Mouse (Mus musculus): ENCODE results near the gene Gm14685.
A peak's percentile ranks its signal among the peaks of the same experiment; 100 is the strongest.
"Not testable (repeated sequence)": the region's sequence is repeated elsewhere in the genome, so short reads cannot be mapped to it uniquely, and the experiment has no call there.

Gene Gm14685

DNA sequence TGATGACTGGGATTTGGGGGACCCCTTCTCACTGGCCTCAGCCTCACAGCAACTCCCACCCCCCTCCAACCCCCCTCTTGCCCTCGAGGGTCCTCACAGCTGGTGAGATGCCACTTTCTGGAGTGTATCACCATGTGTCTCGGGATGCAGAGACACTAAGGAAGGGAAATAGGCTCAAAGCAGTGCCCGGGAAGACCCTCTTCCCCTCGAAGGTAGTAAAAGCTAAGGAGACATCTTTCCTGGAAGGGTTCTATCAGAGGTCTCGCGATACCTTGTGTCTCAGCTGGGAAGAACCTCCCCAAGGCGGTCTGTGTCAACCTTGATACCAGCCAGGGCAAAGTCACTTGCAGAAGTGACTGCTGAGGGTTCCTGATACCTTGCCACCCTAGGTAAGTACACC is at the start of gene Gm14685:
Gene Gm14685 (plus strand): TSS at position 301 of the 400 bp plus-strand sequence.
- not testable (repeated sequence) for DNase-seq (ENCODE audit: low read depth)

- DNase-seq (ENCODE audit: low read depth), result peak; percentile 66
Measured at GRCm38 (mm10) chrX:73082267-73083055, 34.4 kb upstream of the Gm14685 start, which contains the start of gene Xlr4a. Gene Xlr4a, minus strand, starts transcription at chrX:73082478.

DNA sequence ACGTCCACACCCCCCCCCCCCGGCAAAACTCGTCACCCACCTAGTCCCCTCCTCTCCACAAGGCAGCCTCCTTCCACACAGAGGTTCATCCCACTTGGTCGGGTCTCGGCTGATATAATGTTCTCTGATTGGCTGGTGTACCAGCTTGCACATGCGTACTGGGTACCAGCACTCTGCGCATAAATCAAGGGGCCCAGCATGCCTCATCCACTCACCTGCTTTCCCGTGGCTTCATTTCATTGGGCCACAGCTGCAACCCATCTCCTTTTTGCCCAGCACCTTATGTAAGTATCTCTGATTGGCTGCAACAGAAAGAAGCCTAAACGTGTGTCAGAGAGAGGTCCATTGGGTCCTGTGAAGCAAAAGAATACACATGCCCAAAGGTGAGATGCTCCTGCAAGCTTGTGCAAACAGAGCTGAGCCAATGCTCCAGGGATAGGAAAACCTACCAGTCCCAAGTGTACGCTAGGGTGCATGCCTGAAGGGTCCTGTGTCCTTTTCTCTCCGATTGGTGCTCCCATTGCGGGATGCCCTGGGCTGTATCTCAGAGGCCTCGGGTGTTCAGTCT is 19.8 kb upstream of the Gm14685 start, which contains the start of gene Xlr3a:
Gene Xlr3a (minus strand): TSS at position 155 of the 568 bp plus-strand sequence.
- peak; percentile 1 for DNase-seq (ENCODE audit: low read depth)

DNA sequence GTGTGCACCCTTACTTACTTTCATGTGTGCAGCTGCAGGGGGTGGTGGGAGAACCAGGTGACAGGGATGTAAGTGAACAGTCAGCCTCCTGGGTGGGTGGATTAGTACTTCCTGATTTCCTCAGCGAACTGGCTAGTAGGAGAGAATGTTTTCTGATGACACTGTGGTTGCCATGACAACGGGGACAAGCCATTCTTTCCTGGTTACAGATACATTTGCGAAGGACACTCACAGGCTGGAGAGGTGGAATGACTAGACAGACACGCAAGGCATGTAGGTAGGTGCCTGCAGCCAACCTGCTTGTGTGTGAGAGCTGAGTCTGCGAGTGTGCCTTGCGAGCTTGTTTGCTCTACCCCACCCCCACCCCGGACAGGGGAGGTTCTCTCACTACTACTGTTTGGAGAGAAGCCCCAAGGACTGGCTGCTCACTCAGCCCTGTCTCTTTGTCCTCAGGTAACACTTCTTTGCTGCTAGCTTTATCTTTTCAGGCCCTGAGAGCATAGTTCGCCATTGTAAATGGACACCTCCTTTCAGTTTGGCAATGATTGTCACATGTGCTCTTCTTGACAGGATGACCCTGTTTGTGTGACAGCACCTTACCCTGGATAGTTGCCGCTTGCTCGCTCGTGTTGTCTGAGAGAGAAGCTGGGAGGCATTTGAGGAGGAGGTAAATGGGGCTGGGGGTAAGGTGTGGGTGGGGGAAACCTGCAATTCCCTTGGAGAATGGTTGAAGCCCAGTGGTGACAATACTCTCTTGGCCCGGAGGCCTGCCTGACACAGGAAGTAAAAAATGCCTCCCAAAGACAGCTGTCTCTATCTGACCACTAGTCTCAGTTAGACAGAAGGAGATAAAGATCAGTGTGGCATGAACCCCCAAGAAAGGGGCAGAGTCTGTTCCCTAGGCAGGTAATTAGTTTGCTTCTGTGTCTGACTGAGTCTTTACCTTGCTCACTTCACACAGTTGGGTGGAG is 6.3 kb downstream of the Gm14685 start:
- DNase-seq (ENCODE audit: low read depth), result not testable (repeated sequence)

DNA sequence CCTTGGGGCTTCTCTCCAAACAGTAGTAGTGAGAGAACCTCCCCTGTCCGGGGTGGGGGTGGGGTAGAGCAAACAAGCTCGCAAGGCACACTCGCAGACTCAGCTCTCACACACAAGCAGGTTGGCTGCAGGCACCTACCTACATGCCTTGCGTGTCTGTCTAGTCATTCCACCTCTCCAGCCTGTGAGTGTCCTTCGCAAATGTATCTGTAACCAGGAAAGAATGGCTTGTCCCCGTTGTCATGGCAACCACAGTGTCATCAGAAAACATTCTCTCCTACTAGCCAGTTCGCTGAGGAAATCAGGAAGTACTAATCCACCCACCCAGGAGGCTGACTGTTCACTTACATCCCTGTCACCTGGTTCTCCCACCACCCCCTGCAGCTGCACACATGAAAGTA is 26.4 kb downstream of the Gm14685 start:
- DNase-seq (ENCODE audit: low read depth), result not testable (repeated sequence)

DNA sequence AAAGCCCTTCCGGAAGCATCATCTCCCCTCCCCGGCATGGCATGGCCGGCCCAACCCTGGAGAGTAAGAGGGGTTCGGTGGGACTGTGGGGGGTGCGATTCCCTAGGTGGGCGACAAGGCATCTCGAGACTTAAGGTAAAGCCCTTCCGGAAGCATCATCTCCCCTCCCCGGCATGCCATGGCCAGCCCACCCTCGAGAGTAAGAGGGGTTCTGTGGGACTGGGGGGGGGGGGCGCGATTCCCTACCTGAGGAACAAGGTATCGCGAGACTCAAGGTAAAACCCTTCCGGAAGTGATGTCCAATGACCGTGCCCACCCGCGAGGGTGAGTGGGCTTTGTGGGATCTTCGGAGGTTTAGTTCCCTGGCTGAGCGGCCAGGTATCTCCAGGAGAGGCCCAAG is 31.6 kb downstream of the Gm14685 start, which contains the start of gene Xlr5b:
Gene Xlr5b (plus strand): TSS at position 301 of the 400 bp plus-strand sequence.
- DNase-seq (ENCODE audit: low read depth), result not testable (repeated sequence)

DNA sequence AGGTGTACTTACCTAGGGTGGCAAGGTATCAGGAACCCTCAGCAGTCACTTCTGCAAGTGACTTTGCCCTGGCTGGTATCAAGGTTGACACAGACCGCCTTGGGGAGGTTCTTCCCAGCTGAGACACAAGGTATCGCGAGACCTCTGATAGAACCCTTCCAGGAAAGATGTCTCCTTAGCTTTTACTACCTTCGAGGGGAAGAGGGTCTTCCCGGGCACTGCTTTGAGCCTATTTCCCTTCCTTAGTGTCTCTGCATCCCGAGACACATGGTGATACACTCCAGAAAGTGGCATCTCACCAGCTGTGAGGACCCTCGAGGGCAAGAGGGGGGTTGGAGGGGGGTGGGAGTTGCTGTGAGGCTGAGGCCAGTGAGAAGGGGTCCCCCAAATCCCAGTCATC is 32.5 kb downstream of the Gm14685 start, which contains the start of gene DXBay18:
Gene DXBay18 (minus strand): TSS at position 101 of the 400 bp plus-strand sequence.
- DNase-seq (ENCODE audit: low read depth), result not testable (repeated sequence)

- not testable (repeated sequence) for DNase-seq (ENCODE audit: low read depth)
Measured at GRCm38 (mm10) chrX:73176889-73177288, 60.0 kb downstream of the Gm14685 start, which contains the start of gene Spin2d. Gene Spin2d, minus strand, starts transcription at chrX:73176989.

All from naive thymus-derived CD4-positive, alpha-beta T cell, adult 2 months (primary cell).